Mouse (Mus musculus) spleen, adult 2 months (tissue): ENCODE data around the gene Nfatc4. TPM values are rescaled to one million over a fixed set of nuclear protein-coding genes. Genes with fewer than 3 reads are reported as not detected.

Experiments used
- DNase-seq, 2 experiments: peaks; one replicate each; pipeline versions ENCODE4 v3.0.0 to v3.0.0-alpha.2; 2012 to 2021; ENCODE audit warnings: low spot score in 2 of 2, low read depth in 1 of 2
- H3K27ac ChIP-seq: fragments of 200-500 bp; 2 replicates; pipeline ENCODE4 v1.5.1; 2012; ENCODE audit warnings: low read length, inconsistent platforms; ENCODE audit not compliant: insufficient read depth
- H3K27me3 ChIP-seq: fragments of 200-500 bp; 2 replicates; pipeline ENCODE4 v1.6.1; 2012; ENCODE audit warnings: mild to moderate bottlenecking, moderate library complexity, low read length, inconsistent platforms; ENCODE audit not compliant: control insufficient read depth, insufficient read depth
- H3K36me3 ChIP-seq: fragments of 200-500 bp; 2 replicates; pipeline ENCODE4 v1.6.1; 2012; ENCODE audit warnings: mild to moderate bottlenecking, low read length, inconsistent platforms; ENCODE audit not compliant: control insufficient read depth, insufficient read depth
- H3K4me1 ChIP-seq: fragments of 200-500 bp; 2 replicates; pipeline ENCODE4 v1.6.1; 2011; ENCODE audit warnings: inconsistent platforms; ENCODE audit not compliant: control insufficient read depth, insufficient read depth, insufficient read length
- H3K4me3 ChIP-seq: fragments of 200-500 bp; 2 replicates; pipeline ENCODE4 v1.5.1; 2011; ENCODE audit warnings: mild to moderate bottlenecking, inconsistent platforms; ENCODE audit not compliant: insufficient read depth, insufficient read length; ENCODE audit errors: extremely low read depth
- CTCF ChIP-seq: fragments of 200-500 bp; IDR thresholded peaks from 2 replicates; pipeline ENCODE4 v1.5.1; 2011; ENCODE audit warnings: mild to moderate bottlenecking, inconsistent platforms; ENCODE audit not compliant: insufficient read depth, insufficient read length, insufficient replicate concordance; ENCODE audit errors: extremely low read depth
- POLR2A ChIP-seq: fragments of 200-500 bp; IDR thresholded peaks from 2 replicates; pipeline ENCODE4 v1.6.1; 2011; ENCODE audit warnings: low read depth, low read length, inconsistent platforms
- WGBS: fragments of 180-500 bp; shearing (Covaris S2); methylation state at CpG from one replicate; pipeline ENCODE4 v1.1.7; 2018; 5-methylcytosine and 5-hydroxymethylcytosine counted together
- polyA plus RNA-seq: library from polyadenylated mRNA; depleted of rRNA; stranded (reverse); fragments of >200 nt; gene quantifications from 2 replicates; pipeline ENCODE4 v1.2.3, GENCODE M21; 2012; rRNA removed

Nfatc4 gene
- polyA plus RNA-seq, 1 experiment, result 4.6 TPM

DNA sequence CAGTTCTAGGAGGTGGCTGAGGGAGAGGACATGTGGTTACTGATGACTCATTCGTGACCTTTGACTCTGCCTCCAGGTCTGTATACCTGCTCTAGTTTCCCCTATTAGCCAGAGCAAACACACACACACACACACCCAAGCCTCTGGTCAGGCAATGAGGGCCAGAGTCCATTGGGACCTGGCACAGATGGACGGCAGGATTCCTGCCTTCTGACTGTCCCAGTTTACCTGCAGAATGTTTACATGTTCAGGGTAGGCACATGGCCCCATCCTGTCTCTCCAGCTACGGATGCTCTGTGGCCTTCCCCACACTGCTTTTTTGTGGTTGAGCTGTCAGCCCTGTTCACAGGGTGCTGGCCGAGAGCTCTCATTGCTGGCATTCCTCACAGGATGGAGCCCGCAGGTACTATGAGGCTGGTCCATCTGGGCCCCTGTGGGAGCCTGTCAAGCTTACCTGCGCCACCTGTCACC is 59.3 kb downstream of the Nfatc4 start:
- TF ChIP-seq POLR2A (no peak), CTCF (no peak)
- H3K36me3 ChIP-seq, result peaks cover 9% of the 10 kb centered on the region
- no peak for DNase-seq
- H3K27me3 ChIP-seq, result 0 out of 2 replicates have a peak, but pooled peaks cover 2% of the 10 kb centered on the region
- H3K4me1 ChIP-seq, result peaks cover 13% of the 10 kb centered on the region
- 42% methylated on average over 6 of the region's 6 CpGs for WGBS
- no peak overlapping the region for H3K27ac ChIP-seq
- no peak overlapping the region for H3K4me3 ChIP-seq

DNA sequence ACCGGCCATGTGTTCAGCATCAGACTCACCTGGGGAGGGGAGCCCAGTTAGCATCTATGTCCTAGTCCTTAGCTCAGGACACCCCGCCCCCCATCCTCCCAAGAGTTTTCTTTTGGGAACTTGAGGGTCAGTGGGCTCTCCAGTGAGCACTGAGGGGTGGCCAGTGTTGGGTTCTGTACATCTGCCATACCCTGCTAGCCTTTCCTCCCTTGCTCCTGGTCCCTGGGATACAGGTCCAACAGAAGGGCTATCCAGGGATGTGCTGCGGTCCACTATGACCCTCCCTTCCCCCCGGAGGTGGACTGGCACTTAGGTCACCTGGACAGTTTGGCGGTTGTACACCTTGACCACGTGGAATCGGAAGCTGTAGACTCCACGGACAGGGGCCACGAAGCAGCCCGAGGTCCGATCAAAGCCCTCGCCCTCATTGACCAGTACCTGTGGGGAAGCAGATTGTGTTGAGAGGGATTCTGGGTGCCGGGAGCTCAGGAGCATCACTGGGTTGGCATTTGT is 60.3 kb downstream of the Nfatc4 start:
- Histone ChIP-seq H3K27ac (no peak overlapping the region), H3K4me3 (no peak overlapping the region), H3K4me1 (peaks cover 14% of the 10 kb centered on the region), H3K27me3 (no peaks in the 10 kb centered on the region), H3K36me3 (peaks cover 19% of the 10 kb centered on the region)
- WGBS, result 95% methylated on average over 13 of the region's 13 CpGs
- TF ChIP-seq CTCF, result no peak
- no peak for TF ChIP-seq POLR2A
- no peak for DNase-seq

Other genes starting within 250 kb of the Nfatc4 start
- 1.4 and 1.5 TPM in 2 replicates for gene Fitm1, start 247.5 kb upstream of the Nfatc4 start, polyA plus RNA-seq
- 101 and 118 TPM in 2 replicates for gene Psme1, start 245.0 kb upstream of the Nfatc4 start, polyA plus RNA-seq
- 14.5 and 15.0 TPM in 2 replicates for gene Emc9, start 237.8 kb upstream of the Nfatc4 start, polyA plus RNA-seq
- 60.4 and 67.7 TPM in 2 replicates for gene Psme2, start 232.0 kb upstream of the Nfatc4 start, polyA plus RNA-seq
- 52.5 and 63.2 TPM in 2 replicates for gene Rnf31, start 231.4 kb upstream of the Nfatc4 start, polyA plus RNA-seq
- gene Irf9, start 219.6 kb upstream of the Nfatc4 start, polyA plus RNA-seq, result 101 and 154 TPM in 2 replicates
- gene Rec8, start 205.1 kb upstream of the Nfatc4 start, polyA plus RNA-seq, result 0.92 and 2.4 TPM in 2 replicates
- gene Ipo4, start 187.2 kb upstream of the Nfatc4 start, polyA plus RNA-seq, result 56.7 and 62.4 TPM in 2 replicates
- gene Gm49378, start 185.2 kb upstream of the Nfatc4 start, polyA plus RNA-seq, result 8.2 and 8.9 TPM in 2 replicates
- 44.6 and 45.1 TPM in 2 replicates for gene Tm9sf1, start 179.3 kb upstream of the Nfatc4 start, polyA plus RNA-seq
- gene Tssk4, start 173.0 kb upstream of the Nfatc4 start, polyA plus RNA-seq, result 1.6 TPM in 2 replicates
- gene Mdp1, start 162.6 kb upstream of the Nfatc4 start, polyA plus RNA-seq, result 19.7 and 19.9 TPM in 2 replicates
- gene Gmpr2, start 151.2 kb upstream of the Nfatc4 start, polyA plus RNA-seq, result 11.6 and 15.9 TPM in 2 replicates
- 158 and 177 TPM in 2 replicates for gene Nedd8, start 151.0 kb upstream of the Nfatc4 start, polyA plus RNA-seq
- gene Tinf2, start 141.3 kb upstream of the Nfatc4 start, polyA plus RNA-seq, result 19.0 and 20.8 TPM in 2 replicates
- 23.3 and 33.9 TPM in 2 replicates for gene Tgm1, start 109.2 kb upstream of the Nfatc4 start, polyA plus RNA-seq
- 47.3 and 62.6 TPM in 2 replicates for gene Rabggta, start 100.9 kb upstream of the Nfatc4 start, polyA plus RNA-seq
- 62.7 and 86.6 TPM in 2 replicates for gene Dhrs1, start 77.5 kb upstream of the Nfatc4 start, polyA plus RNA-seq
- gene Nop9, start 77.5 kb upstream of the Nfatc4 start, polyA plus RNA-seq, result 15.1 and 17.2 TPM in 2 replicates
- 0.33 and 0.46 TPM in 2 replicates for gene Cideb, start 64.7 kb upstream of the Nfatc4 start, polyA plus RNA-seq
- 0.83 and 2.1 TPM in 2 replicates for gene Ltb4r2, start 61.7 kb upstream of the Nfatc4 start, polyA plus RNA-seq
- gene Ltb4r1, start 57.2 kb upstream of the Nfatc4 start, polyA plus RNA-seq, result 4.2 and 6.6 TPM in 2 replicates
- gene Adcy4, start 39.0 kb upstream of the Nfatc4 start, polyA plus RNA-seq, result 16.3 and 17.3 TPM in 2 replicates
- 38.8 and 48.4 TPM in 2 replicates for gene Ripk3, start 34.3 kb upstream of the Nfatc4 start, polyA plus RNA-seq
- gene Nynrin, start 30.9 kb downstream of the Nfatc4 start, polyA plus RNA-seq, result 2.5 and 3.0 TPM in 2 replicates
- gene Cbln3, start 61.2 kb downstream of the Nfatc4 start, polyA plus RNA-seq, result 0.07 and 0.13 TPM in 2 replicates
- gene Khnyn, start 61.8 kb downstream of the Nfatc4 start, polyA plus RNA-seq, result 30.3 and 31.6 TPM in 2 replicates
- 22.3 and 25.1 TPM in 2 replicates for gene Sdr39u1, start 77.1 kb downstream of the Nfatc4 start, polyA plus RNA-seq
- 1.0 and 1.4 TPM in 2 replicates for gene Cma1, start 121.5 kb downstream of the Nfatc4 start, polyA plus RNA-seq
- not detected in 2 replicates for gene Cma2, start 127.8 kb downstream of the Nfatc4 start, polyA plus RNA-seq
- gene Mcpt1, start 194.8 kb downstream of the Nfatc4 start, polyA plus RNA-seq, result 0.18 and 0.26 TPM in 2 replicates
- not detected in 2 replicates for gene Mcpt9, start 207.4 kb downstream of the Nfatc4 start, polyA plus RNA-seq
- 0.12 TPM in 1 of 2 replicates, not detected in the other for gene Mcpt2, start 218.9 kb downstream of the Nfatc4 start, polyA plus RNA-seq
- 0.23 TPM in 2 replicates for gene Mcpt4, start 239.2 kb downstream of the Nfatc4 start, polyA plus RNA-seq